Mouse (Mus musculus): ENCODE measurements around the gene Ppp1r21.

The Ppp1r21 gene

DNA sequence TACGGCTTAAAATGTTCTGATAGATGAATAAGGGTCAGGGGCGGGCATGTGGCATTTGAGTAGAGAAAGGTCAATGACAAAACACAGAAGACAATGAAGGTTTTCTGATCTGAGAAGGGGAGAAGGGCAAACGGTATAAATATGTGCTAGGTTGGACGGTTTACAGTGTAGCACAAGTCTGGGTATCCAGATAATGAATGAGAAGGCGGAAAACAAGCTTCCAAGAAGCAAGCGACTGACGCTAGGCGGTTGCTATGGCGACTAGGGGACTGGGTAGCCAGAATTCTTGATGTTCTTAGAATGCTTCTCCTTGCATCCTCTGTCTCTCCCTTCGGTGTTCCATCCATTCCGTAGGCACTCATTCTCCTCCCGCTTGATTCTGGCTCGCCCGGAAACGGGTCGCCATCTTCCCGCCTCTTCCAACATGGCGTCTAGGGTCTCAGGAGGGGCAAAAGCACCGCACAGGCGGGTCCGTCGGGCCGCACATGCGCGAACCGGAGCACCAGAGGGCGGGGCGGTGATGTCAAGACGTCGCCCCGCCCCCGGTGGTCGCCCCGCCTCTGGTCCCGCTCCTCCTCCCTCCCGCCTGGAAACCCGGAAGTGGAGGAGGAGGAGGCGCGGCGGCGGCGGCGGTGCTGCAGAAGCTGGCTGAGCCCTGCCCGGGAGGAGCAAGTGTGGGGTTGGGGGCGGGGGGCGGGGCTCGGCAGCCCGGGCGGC lies at the start of gene Ppp1r21:
TSS of gene Ppp1r21 (plus strand) at position 600 of the 717 bp plus-strand sequence.
- in situ Hi-C loops (cut with MboI; ENCODE audit: low sequenced_read_pairs), result no loop called here

GRCm38 (mm10) chr17:88480369-88480768 lies 49.5 kb upstream of the Ppp1r21 start:
- in situ Hi-C loops (cut with MboI; ENCODE audit: low sequenced_read_pairs), result no loop called here

- in situ Hi-C loops (cut with MboI; ENCODE audit: low sequenced_read_pairs), result no loop called here
Observed at GRCm38 (mm10) chr17:88481062-88481461, 48.9 kb upstream of the Ppp1r21 start.

- in situ Hi-C loops (cut with MboI; ENCODE audit: low sequenced_read_pairs), result no loop called here
Observed at GRCm38 (mm10) chr17:88481587-88481986, 48.3 kb upstream of the Ppp1r21 start.

- in situ Hi-C loops (cut with MboI; ENCODE audit: low sequenced_read_pairs), result no loop called here
Observed at GRCm38 (mm10) chr17:88484539-88484938, 45.4 kb upstream of the Ppp1r21 start.

DNA sequence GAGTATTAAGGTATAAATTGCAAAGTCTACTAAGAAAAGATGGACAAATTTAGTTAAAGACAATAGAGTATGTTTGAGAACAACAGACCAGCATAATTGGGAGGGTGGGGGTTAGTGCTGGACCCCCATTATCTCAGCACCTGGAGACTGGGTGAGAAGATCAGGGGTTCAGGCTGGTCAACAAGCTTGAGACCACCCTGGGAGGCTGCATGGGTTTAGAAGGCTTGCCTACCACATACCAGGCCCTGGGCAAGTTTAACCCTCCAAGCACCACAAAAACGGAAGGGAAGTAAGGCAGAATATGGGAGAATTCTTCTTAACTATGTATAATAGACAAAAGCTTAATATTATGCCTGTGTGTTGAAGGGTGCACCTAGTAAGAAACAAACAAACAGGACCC lies 45.0 kb upstream of the Ppp1r21 start:
- in situ Hi-C loops (cut with MboI; ENCODE audit: low sequenced_read_pairs), result no loop called here

- in situ Hi-C loops (cut with MboI; ENCODE audit: low sequenced_read_pairs), result no loop called here
Observed at GRCm38 (mm10) chr17:88490546-88490945, 39.4 kb upstream of the Ppp1r21 start.

DNA sequence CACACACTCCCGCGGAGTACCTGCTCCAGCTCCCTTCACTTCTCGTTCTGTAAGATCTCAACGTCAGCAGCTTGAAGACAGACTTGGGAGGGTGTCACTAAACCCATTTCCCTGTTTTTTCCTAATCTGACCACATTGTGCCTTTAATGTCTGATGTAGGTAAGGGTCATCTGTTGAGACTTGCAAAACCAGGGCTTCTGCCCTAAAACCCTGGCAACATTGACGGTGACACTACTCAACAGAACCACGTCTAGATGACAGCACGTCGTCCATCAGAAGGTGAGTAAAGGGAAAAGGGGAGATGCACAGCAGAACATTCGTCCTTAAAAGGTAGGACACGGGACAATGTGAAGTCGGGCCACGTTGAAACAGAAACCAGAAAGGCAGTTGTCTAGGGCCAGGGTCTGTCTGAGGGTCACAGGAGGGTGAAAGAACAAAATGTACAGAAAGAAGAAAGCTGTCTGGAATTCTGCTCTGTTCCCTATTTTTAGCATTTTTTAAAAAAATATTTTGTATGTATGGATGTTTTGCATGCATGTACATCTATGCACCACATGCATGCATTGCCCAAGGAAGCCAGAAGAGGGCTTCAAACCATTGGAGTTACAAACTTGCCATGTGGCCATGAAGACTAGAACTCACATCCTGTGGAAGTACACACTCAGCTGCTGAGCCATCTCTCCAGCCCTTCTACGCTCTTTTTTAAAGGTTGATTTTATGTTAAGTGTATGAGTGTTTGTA lies 38.4 kb upstream of the Ppp1r21 start:
- in situ Hi-C loops (cut with MboI; ENCODE audit: low sequenced_read_pairs), result no loop called here

DNA sequence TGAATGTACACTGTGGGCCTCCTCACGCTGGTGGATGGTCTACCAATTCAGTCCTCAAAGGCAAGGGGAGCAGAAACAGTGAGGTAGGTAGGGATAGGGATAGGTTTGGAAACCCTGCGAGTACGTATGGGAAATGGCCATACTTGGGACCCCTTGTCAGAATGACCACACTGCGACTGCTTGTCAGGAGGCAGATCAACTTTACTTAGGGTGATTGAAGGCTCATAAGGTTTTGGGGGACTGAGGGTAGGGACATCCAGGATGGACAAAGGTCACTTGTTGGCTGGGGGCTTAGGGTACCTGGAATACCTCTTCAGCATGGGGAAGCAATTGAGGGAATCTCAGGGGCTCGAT lies 37.8 kb upstream of the Ppp1r21 start:
- in situ Hi-C loops (cut with MboI; ENCODE audit: low sequenced_read_pairs), result no loop called here

- in situ Hi-C loops (cut with MboI; ENCODE audit: low sequenced_read_pairs), result no loop called here
Observed at GRCm38 (mm10) chr17:88493551-88493950, 36.4 kb upstream of the Ppp1r21 start.

DNA sequence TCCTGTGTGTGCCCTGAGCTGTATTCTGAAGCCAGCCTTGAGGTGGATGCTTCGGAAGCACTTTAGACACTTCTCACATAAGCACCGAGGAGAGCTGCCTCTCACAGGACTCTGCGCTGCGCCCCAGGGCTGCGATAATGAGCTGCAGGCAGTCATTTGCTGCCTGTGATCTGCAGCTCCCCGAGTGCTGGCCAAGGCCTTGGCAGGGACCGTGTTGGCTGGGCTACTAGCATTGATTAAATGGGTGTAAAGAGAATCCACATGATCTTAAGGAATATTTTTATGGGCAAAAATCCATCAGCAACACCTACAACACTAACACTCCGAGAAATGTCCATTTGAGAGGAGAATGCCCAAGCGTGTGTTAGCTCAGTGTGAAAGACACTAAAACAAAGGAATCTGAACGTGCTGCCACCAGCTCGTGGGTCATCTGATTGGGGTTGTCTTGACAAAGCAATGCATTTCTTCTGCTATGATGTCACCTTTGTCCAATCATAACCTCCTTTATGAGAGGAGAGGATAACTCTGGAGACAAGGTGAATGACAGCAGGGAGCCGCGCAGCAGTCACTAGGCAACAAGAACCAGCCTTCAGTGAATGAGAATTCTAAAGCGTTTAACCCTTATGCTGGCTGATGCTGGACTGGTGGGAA lies 35.7 kb upstream of the Ppp1r21 start:
- in situ Hi-C loops (cut with MboI; ENCODE audit: low sequenced_read_pairs), result no loop called here

- in situ Hi-C loops (cut with MboI; ENCODE audit: low sequenced_read_pairs), result no loop called here
Observed at GRCm38 (mm10) chr17:88494772-88495132, 35.2 kb upstream of the Ppp1r21 start.

- in situ Hi-C loops (cut with MboI; ENCODE audit: low sequenced_read_pairs), result no loop called here
Observed at GRCm38 (mm10) chr17:88498090-88498682, 31.7 kb upstream of the Ppp1r21 start.

DNA sequence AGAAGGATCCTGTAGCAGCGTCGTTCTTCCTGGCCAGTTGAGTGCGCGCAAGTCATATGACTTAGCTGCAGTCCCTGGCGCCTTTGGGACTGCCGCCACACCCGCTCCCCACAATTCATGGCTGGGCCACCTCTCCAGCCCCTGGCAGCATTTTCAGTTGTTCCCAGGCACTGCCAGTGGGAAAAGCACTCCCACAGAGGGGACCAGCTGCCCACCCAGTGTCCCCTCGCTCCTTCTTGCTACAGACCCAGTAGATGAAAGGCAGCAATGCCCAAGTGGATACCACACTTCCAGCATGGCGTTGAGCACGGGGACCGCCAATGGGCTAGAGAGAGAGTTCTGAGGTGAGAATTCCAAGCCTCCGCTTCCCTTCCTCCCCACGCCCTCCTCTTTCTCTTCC lies 25.9 kb upstream of the Ppp1r21 start:
- in situ Hi-C loops (cut with MboI; ENCODE audit: low sequenced_read_pairs), result loop anchor here (25.0 kb wide), 1 partner anchor 492 kb away; no protein-coding TSS in a partner anchor

DNA sequence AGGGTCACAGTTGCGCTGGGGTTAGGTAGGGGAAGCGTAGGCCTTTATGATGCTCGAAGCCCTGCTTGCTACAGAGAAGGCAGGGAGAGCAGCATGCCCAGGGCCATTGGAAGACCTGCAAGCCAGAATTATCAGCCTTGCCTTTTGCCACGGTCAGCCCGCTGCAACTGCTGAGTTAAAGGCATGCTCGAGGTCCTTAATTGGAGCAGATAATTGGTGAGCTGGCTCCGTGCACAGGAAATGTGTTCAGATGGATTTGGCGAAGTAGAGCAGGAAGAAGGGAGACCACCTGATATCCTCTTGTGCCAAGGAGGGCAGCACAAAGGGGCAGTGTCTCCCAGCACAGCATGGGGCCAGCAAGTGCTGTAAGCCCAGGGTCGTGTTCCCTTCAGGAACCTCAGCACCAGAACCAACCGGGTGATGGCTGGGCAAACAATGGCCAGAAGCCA lies 24.6 kb upstream of the Ppp1r21 start:
- in situ Hi-C loops (cut with MboI; ENCODE audit: low sequenced_read_pairs), result loop anchor here (25.0 kb wide), 1 partner anchor 493 kb away; no protein-coding TSS in a partner anchor

GRCm38 (mm10) chr17:88505941-88506340 lies 24.0 kb upstream of the Ppp1r21 start:
- in situ Hi-C loops (cut with MboI; ENCODE audit: low sequenced_read_pairs), result loop anchor here (25.0 kb wide), 1 partner anchor 494 kb away; no protein-coding TSS in a partner anchor

DNA sequence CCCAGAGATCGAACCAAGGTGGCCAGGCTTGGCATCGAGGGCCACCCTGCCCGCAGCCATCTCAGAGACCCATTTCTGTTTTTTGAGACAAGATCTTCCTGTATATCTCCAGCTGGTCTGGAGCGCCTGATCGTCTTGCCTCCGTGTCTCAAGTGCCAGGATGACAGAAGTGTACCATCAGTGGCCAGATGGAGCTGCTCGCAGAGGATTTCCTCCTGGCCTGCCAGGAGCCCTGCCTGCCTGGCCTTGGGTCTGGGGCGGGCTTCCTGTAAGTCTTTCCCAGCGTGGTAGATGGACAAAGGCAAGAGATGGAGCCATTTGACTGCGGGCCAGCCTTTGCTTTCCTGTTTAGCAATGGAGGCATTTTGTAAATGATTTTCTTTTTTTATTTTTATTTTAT lies 22.5 kb upstream of the Ppp1r21 start:
- in situ Hi-C loops (cut with MboI; ENCODE audit: low sequenced_read_pairs), result loop anchor here (25.0 kb wide), 1 partner anchor 495 kb away; no protein-coding TSS in a partner anchor

DNA sequence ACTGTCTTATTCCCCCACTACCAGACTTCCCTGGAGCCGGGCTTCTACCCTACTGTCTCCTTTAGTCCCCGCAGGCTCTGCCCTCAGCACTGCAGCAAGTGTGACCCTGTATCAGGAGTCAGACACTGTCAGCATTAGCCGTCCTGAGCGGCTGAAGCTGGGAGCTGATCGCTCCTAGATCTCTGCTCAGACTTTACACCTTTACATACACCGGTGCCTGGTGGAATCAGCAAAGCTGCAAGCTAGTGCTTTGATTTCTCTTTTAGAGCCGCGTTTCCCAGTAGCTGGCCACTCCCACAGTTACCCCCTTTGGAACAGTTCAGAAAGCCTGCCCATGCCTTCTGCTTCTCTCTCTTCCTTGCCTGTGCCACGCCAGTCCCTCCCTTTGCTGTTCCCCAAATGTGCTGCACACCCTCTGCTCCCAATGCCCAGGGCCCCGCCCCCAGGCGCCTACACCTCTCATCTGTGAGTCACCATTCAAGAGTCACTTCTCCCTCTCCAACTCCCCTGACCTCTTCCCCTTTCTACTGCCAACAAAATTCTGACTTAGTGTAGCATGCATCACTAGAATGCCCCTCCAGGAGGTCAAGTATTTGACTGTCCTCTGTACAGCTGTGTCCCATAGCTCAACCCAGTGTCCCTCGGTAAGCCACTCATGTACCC lies 20.9 kb upstream of the Ppp1r21 start:
- in situ Hi-C loops (cut with MboI; ENCODE audit: low sequenced_read_pairs), result loop anchor here (25.0 kb wide), 1 partner anchor 497 kb away; no protein-coding TSS in a partner anchor

GRCm38 (mm10) chr17:88509999-88510398 lies 19.9 kb upstream of the Ppp1r21 start:
- in situ Hi-C loops (cut with MboI; ENCODE audit: low sequenced_read_pairs), result loop anchor here (5.0 to 25.0 kb wide), 2 partner anchors 253 to 498 kb away; no protein-coding TSS in a partner anchor

GRCm38 (mm10) chr17:88511095-88511551 lies 18.8 kb upstream of the Ppp1r21 start:
- in situ Hi-C loops (cut with MboI; ENCODE audit: low sequenced_read_pairs), result loop anchor here (5.0 to 25.0 kb wide), 2 partner anchors 254 to 499 kb away; no protein-coding TSS in a partner anchor

Data from CH12F3 (cell line).